Mouse (Mus musculus): ENCODE results near the gene Pou6f2. TPM values are rescaled to one million over a fixed set of nuclear protein-coding genes. Genes with fewer than 3 reads are reported as not detected.
A peak's percentile ranks its signal among the peaks of the same experiment; 100 is the strongest.

Pou6f2 gene
- polyA plus RNA-seq, 1 experiment, result 6.0 TPM

DNA sequence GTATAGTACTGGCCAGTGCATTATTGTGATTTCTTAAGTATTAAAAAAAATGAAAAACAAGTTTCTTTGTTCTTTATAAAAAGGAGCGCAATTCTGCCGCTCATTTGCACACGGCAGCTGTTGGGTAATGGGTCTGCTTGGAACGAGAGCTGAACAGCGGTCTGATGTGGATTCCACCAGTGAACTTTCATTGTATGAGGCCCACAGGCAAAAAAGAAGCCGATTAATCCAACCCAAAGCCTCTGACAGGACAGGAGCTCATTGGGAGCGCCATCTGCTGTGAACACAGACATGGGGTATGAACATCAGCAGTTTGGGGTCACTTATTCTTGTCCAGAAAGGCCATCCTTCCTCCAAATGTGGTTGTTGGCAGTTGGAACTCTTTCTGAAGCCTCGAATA is 84.9 kb downstream of the Pou6f2 start:
- TF ChIP-seq CTCF (IDR thresholded peaks at IDR 0.05; ENCODE audit: borderline replicate concordance, extremely low read depth, insufficient read depth, insufficient read length) (no peak), POLR2A (IDR thresholded peaks at IDR 0.05; ENCODE audit: borderline replicate concordance, extremely low read depth, insufficient read depth, insufficient read length, poor library complexity, severe bottlenecking) (no peak)

DNA sequence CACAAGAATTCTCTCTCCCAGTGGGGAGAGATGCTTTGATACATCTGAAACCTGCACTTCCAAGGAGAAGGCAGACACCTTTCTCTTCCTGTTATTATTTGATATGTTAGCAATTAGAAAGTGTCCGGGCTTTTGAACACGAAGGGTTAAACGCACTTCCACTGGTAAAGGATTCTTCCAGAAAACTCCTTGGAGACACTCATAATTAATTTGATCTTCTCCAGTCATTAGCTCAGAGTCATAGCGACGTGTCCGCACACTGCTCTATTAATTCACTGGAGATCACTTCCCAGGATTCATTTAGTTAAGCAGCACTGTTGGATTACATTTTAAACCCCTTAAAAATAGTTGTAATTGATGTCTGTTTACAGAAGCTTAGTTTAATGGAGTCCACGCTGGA is 88.5 kb downstream of the Pou6f2 start:
- no peak for TF ChIP-seq POLR2A (IDR thresholded peaks at IDR 0.05; ENCODE audit: borderline replicate concordance, extremely low read depth, insufficient read depth, insufficient read length, poor library complexity, severe bottlenecking)
- TF ChIP-seq CTCF (IDR thresholded peaks at IDR 0.05; ENCODE audit: borderline replicate concordance, extremely low read depth, insufficient read depth, insufficient read length), result no peak
- DNase-seq (ENCODE audit: low read depth), result peak; percentile 63

More for the DNA sequence above, 84.9 kb downstream of the Pou6f2 start:
- DNase-seq (ENCODE audit: low read depth), result peak; percentile 65

DNA sequence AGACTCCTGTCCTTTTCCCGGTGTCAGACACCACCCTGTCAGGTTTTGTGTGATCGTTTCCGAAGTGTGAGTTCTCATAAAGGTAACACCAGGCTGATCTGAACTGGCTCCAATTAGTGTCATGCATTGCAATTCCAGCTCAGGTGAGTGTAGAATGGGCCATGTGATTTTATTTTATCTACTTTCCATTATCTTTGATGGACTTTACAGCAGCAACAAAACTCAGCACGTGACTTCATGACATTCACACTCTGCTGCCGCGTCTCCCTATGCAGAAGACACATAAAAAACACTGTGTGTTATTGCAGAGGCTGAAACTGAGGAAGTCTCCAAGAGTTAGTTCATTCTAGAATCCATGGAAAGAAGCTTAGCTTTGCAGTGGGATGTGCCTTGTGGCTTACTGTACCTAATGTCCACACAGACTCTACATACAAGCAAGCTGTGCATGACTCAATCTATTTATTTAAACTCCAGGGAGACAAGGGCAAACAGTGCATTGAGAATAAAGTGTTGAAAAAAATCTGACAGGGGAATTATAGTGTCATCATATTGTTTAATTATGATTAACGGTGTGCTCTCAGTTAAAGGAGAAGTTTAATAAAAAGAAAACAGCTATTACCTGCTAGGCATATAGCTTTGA is 90.9 kb downstream of the Pou6f2 start:
- no peak for DNase-seq (ENCODE audit: low read depth)
- TF ChIP-seq POLR2A (IDR thresholded peaks at IDR 0.05; ENCODE audit: borderline replicate concordance, extremely low read depth, insufficient read depth, insufficient read length, poor library complexity, severe bottlenecking) (no peak), CTCF (IDR thresholded peaks at IDR 0.05; ENCODE audit: borderline replicate concordance, extremely low read depth, insufficient read depth, insufficient read length) (no peak)

DNA sequence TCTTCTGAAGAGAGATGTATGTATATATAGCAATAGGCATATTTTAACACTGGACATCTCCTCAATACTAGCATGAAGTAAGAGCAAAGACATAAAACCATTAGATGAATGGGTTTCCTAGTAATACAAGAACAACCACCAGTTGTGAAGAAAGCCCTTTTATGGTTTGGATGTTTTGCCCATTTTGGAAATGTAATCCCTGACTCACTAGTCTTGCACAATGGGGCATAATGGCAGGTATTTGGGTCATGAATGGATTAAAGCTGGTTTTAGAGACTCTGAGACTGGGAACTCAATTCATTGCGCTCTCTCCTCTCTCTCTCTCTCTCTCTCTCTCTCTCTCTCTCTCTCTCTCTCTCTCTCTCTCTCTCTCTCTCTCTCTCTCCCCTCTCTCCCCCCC is 97.5 kb downstream of the Pou6f2 start:
- no peak for DNase-seq (ENCODE audit: low read depth)

DNA sequence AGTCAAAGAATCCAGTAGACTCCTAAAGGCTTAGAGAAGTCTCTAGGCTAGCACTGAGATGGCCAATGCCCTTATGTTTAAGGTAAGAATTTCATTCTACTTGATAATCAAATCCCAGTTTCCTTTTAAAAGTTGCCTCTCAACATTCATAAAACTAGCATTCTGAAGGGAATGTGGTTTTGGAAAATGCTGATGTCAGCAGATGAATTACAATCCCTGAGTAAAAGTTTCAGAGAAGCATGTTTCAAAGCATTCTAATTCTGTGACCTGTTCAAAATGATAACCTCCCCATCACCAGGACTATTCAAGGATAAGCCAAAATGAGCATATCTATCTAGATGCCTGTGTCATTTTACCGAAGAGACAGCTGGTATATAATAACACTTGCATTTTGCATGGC is 104.0 kb downstream of the Pou6f2 start:
- no peak for DNase-seq (ENCODE audit: low read depth)
- TF ChIP-seq CTCF (IDR thresholded peaks at IDR 0.05; ENCODE audit: borderline replicate concordance, extremely low read depth, insufficient read depth, insufficient read length), result no peak
- TF ChIP-seq POLR2A (IDR thresholded peaks at IDR 0.05; ENCODE audit: borderline replicate concordance, extremely low read depth, insufficient read depth, insufficient read length, poor library complexity, severe bottlenecking), result no peak

More for the DNA sequence above, 97.5 kb downstream of the Pou6f2 start:
- no peak for TF ChIP-seq POLR2A (IDR thresholded peaks at IDR 0.05; ENCODE audit: borderline replicate concordance, extremely low read depth, insufficient read depth, insufficient read length, poor library complexity, severe bottlenecking)
- no peak for TF ChIP-seq CTCF (IDR thresholded peaks at IDR 0.05; ENCODE audit: borderline replicate concordance, extremely low read depth, insufficient read depth, insufficient read length)

DNA sequence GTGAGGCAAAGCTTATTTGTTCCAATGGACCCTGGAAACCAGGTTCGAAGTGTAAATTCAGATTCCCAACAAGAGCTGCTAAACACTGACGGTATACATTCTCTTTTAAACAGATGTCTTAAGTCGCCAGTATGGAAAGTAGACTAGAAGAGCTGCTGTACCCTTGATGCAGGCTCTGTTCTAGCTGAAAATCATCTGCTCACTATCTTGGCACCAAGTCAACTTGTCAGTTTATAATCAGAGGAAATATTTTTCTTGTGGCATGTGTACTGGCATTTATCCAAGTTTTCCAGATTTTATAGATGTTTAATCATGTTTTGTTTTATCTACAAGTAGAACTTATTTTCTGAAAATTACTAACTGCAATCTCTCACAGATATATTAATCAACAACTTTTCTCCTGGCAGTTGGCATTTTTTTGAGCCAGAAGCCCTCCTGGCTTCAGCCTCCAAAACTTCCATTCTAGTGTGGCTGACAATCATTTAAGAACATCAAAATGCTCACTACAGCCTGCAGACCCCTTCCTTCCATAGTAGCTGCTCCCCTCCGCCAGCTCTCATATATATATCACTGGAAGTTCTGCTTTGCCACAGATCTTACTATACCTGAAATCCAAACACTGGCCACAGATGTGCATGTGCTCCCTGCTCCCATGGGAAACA is 107.1 kb downstream of the Pou6f2 start:
- peak; percentile 81 for DNase-seq (ENCODE audit: low read depth)
- TF ChIP-seq CTCF (IDR thresholded peaks at IDR 0.05; ENCODE audit: borderline replicate concordance, extremely low read depth, insufficient read depth, insufficient read length) (no peak), POLR2A (IDR thresholded peaks at IDR 0.05; ENCODE audit: borderline replicate concordance, extremely low read depth, insufficient read depth, insufficient read length, poor library complexity, severe bottlenecking) (no peak)

DNA sequence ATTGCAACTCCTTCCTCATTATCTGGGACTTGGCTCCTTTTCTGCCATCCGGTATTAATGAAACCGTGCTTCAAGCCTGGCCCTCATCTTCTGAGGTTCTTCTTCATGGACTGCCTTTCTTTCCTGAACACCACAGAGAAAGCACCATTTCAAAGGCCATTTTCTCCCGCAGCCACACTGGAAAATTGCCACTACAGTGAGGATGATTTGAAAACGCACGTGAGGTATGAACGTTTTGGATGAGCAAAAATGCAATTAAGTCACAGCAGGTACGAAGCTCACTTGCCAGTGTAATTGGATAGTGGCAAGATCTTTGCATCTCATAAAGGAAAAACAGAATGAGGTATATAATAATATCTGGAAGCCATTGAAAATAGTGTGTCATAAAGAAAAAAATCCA is 110.0 kb downstream of the Pou6f2 start:
- peak; percentile 56 for DNase-seq (ENCODE audit: low read depth)
- TF ChIP-seq CTCF (IDR thresholded peaks at IDR 0.05; ENCODE audit: borderline replicate concordance, extremely low read depth, insufficient read depth, insufficient read length) (no peak), POLR2A (IDR thresholded peaks at IDR 0.05; ENCODE audit: borderline replicate concordance, extremely low read depth, insufficient read depth, insufficient read length, poor library complexity, severe bottlenecking) (no peak)

DNA sequence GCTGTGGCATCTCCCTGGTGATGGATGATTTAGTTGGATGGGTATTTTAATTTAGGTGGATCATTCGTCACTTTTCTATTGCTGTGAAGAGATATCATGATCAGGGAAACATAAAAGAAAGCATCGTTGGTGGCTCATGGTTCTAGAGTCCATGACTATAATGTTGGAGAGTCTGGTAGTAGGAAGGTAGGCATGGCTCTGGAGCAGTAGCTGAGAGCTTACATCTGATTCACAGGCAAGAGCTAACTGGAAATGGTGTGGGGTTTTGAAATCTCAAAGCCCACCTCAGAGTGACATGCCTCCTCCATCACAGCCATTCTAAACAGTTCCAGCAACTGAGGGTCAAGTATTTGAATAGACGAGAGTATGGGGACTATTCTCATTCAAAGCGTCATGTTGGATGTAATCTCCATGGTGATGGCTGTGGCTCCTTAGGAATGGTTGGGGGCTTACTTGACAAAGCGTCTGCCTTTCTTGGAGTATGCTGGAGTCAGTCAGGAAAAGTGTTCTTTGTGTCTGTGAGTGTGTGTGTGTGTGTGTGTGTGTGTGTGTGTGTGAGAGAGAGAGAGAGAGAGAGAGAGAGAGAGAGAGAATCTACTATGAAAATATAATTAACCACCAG is 115.0 kb downstream of the Pou6f2 start:
- peak; percentile 79 for DNase-seq (ENCODE audit: low read depth)
- TF ChIP-seq CTCF (IDR thresholded peaks at IDR 0.05; ENCODE audit: borderline replicate concordance, extremely low read depth, insufficient read depth, insufficient read length) (no peak), POLR2A (IDR thresholded peaks at IDR 0.05; ENCODE audit: borderline replicate concordance, extremely low read depth, insufficient read depth, insufficient read length, poor library complexity, severe bottlenecking) (no peak)

DNA sequence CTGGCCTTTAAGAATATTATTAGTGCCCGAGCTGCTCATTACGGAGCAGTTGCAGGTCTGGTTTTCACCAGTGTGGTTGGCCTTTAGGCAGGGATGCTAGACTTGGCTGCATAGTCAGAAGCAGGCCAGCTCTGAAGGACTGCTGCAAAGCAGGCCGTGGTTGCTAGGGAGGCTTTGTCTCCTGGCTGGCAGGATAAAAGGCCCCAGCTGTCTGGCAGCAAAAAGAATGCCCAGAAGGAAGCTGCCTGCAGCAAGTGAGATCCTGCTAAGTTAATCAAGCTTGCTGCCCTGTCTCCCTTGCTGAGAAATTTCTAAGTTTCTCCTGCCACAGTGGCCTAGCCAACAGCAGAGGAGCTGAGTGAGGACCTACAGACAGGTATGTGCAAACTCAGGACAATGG is 116.4 kb downstream of the Pou6f2 start:
- TF ChIP-seq CTCF (IDR thresholded peaks at IDR 0.05; ENCODE audit: borderline replicate concordance, extremely low read depth, insufficient read depth, insufficient read length) (no peak), POLR2A (IDR thresholded peaks at IDR 0.05; ENCODE audit: borderline replicate concordance, extremely low read depth, insufficient read depth, insufficient read length, poor library complexity, severe bottlenecking) (no peak)
- DNase-seq (ENCODE audit: low read depth), result peak; percentile 95

DNA sequence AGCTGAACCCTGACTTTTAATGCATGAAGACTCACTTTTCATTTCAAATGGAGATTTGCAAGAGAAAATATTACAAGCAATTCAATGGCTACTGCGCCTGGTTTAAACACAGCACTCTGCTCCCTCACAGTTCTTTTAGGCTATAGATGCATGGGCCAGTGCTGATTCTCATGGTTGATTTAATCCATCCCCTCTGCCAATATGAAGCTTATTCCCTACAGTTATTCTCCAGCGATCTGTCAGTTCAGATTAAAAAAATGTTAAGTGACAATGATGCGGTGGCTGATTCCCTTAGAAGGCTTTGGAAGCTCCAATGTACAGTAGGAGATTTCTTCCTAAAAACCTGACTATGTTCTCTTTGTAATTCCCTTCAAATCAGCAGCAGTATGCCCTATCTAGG is 144.4 kb downstream of the Pou6f2 start:
- DNase-seq (ENCODE audit: low read depth), result no peak
- TF ChIP-seq CTCF (IDR thresholded peaks at IDR 0.05; ENCODE audit: borderline replicate concordance, extremely low read depth, insufficient read depth, insufficient read length) (no peak), POLR2A (IDR thresholded peaks at IDR 0.05; ENCODE audit: borderline replicate concordance, extremely low read depth, insufficient read depth, insufficient read length, poor library complexity, severe bottlenecking) (no peak)

DNA sequence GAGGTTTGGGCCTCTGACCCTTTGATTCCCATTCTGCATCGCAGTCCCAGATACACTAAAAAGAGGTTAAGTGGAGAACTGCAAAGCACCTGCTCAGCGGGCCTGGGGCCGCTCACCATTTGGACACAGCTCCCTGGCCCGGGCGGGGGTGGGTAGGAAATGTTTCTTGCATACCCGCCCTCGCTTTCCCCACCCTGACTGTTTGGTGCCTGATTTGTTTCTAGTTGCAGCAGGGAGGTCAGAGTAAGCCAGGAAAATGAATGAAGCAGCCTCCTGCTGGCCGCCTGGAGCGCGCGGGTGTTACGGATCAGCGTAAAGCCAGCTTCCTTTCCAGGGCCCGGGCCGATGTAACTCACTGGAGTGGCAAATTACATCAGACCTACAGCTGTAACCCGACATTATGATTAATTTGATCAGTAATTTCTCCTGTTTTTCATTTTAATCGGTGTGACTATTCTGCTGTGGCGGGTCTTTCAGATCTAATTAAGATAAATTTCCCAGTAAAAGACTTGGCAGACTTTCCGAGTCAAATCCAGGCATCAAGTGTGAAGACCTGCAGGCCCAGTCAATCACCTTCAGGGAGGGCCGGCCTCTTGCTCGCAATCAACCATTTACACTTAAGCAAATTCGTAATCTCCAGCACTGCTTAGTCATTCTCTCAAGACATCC is 178.8 kb downstream of the Pou6f2 start:
- peak; percentile 84 for DNase-seq (ENCODE audit: low read depth)
- peak; percentile 51 for TF ChIP-seq CTCF (IDR thresholded peaks at IDR 0.05; ENCODE audit: borderline replicate concordance, extremely low read depth, insufficient read depth, insufficient read length)
- no peak for TF ChIP-seq POLR2A (IDR thresholded peaks at IDR 0.05; ENCODE audit: borderline replicate concordance, extremely low read depth, insufficient read depth, insufficient read length, poor library complexity, severe bottlenecking)

All from brain, embryonic 14.5 days (tissue).